Comparison of ENCODE assay signal across 8 mouse cellular contexts in the genomic region with DNA sequence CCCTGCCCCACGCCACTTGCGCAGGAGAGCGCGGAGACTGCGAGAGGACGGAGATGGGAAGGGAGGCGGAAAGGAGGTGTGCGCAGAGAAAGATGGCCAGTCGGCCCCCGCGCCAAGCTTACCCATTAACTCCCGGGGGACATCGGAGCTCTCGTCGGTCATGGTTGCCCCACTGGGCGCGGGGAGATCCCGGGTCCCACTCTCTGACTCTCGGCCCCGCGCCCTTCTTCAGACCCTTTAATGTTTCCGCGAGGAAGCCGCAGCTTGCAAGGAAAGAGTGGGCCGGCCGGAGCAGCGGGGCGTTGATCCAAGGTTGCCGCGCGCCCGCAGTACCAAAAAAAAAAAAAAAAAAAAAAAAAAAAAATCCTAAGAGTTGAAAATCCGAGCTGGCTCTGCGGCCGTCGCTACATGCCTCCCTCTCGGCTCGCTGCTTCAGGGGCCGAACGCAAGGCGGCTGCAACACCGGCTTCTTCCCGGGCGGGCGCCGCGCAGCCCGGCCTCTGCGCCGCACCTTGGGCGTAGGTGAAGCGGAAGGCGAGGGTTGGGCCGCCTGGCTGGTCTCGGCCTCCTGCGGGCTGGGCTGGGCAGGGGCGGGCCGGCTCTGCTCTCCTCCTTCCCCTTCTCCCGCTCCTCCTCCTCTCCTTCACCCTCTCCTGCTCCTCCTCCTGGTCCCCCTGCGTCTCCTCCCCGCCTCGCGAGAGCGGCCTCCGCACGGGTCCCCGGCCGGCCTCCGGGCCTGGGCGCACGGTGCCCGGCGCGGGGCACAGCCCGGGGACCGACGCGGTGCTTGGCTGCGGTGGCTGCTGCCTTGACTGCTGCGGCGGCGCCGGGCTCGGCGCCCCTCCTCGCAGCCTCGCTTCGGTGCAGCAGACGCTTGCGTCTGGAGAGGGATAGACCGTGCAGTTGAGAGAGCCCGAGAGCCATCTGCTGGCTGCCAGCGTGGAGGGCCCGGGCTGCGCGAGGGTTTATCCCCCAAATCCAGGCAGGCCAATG. TPM values are rescaled to one million over a fixed set of nuclear protein-coding genes. Genes with fewer than 3 reads are reported as not detected.
DNase-seq lines count a peak whose midpoint lies in the region; ATAC-seq lines count a peak whose summit lies in the region.

Carmil1 (minus strand) TSS at position 357 of the 993 bp plus-strand sequence.

- intact Hi-C loops in gastrocnemius, postnatal 36 days (cut with DNase I), result loop anchor here (5.0 kb wide), 2 partner anchors 168 to 448 kb away; no protein-coding TSS in a partner anchor
- intact Hi-C loops in left cerebral cortex, postnatal 25 days (cut with DNase I), result loop anchor here (1.0 to 5.0 kb wide), 3 partner anchors 167 to 253 kb away; no protein-coding TSS in a partner anchor

- DNase-seq in adipocyte (ENCODE audit: low spot score), result peak; percentile 85
- peak; percentile 86 for DNase-seq in embryo, embryonic 10 days (ENCODE audit: low spot score)
- peak; percentile 60 to 76 for DNase-seq in gastrocnemius, postnatal 36 days
- peak; percentile 90 to 92 for DNase-seq in left cerebral cortex, postnatal 25 days (ENCODE audit: low spot score in 2 of 2)
- peak; percentile 88 for DNase-seq in mesoderm, embryonic 11.5 days (ENCODE audit: low read depth, low spot score)
- peak; percentile 82 for DNase-seq in right cerebral cortex, postnatal 4 days
- DNase-seq in yolk sac, embryonic 10.5 days (ENCODE audit: low spot score), result peak; percentile 93

- ATAC-seq in intestine, embryonic 16.5 days, result peak; percentile 98

- no peaks in the 10 kb centered on the region for H3K36me3 ChIP-seq in intestine, embryonic 16.5 days (ENCODE audit: control insufficient read depth, insufficient read depth, low read length)

- no peaks in the 10 kb centered on the region for H3K27me3 ChIP-seq in intestine, embryonic 16.5 days (replicated peaks; ENCODE audit: control insufficient read depth, insufficient read depth, low read length)

- peak within 1 kb of the TSS; percentile 84 for H3K4me3 ChIP-seq in intestine, embryonic 16.5 days (ENCODE audit: low read length)

- peak within 1 kb of the TSS; percentile 88 for H3K4me2 ChIP-seq in intestine, embryonic 16.5 days (ENCODE audit: low read depth, low read length)

- H3K9me3 ChIP-seq in intestine, embryonic 16.5 days (ENCODE audit: control insufficient read depth, low read length), result no peaks in the 10 kb centered on the region

- H3K27ac ChIP-seq in intestine, embryonic 16.5 days (ENCODE audit: low read length), result peak within 1 kb of the TSS; percentile 92

- WGBS in intestine, embryonic 16.5 days, result under 1% methylated on average over 87 of the region's 96 CpGs

- peak within 1 kb of the TSS; percentile 91 for H3K9ac ChIP-seq in intestine, embryonic 16.5 days (ENCODE audit: low read depth, low read length)

- H3K4me1 ChIP-seq in intestine, embryonic 16.5 days (ENCODE audit: control insufficient read depth, insufficient read depth, low read length), result peaks cover 10% of the 10 kb centered on the region

RNA-seq across cellular contexts. Expression of gene Carmil1, which starts in this region (rescaled TPM):
- 1 to 10 TPM; 1.5 to 2.8 TPM for total RNA-seq in gastrocnemius, postnatal 36 days (2021)
- polyA plus RNA-seq in intestine, embryonic 16.5 days (2015; fragmentation: Nextera tagmentation; extraction: Ambion mirVana), result 33.1 and 41.5 TPM in 2 replicates
- 10 to 100 TPM; 27.4 to 37.2 TPM for total RNA-seq in left cerebral cortex, postnatal 25 days (2021)

Comparison
In these comparisons a context has a peak if more than half of its experiments do, and no peak if none do; other contexts are left out.
1. Peak in every context shown above with its lines: DNase-seq, ATAC-seq, H3K4me3 ChIP-seq and H3K27ac ChIP-seq.
2. RNA of gene Carmil1 (total RNA-seq): 27.4 to 37.2 TPM in left cerebral cortex, postnatal 25 days; 1.5 to 2.8 TPM in gastrocnemius, postnatal 36 days; every median in the first group is over 4 times any median in the second.